Mouse (Mus musculus) liver, adult 2 months (tissue): ENCODE measurements around the gene Cad.

Experiments
- CTCF ChIP-seq: fragments of 200-500 bp; IDR thresholded peaks from 2 replicates; pipeline ENCODE4 v1.5.1; 2011; ENCODE audit warnings: low read depth, low read length, control low read depth
- POLR2A ChIP-seq: fragments of 200-500 bp; IDR thresholded peaks from 2 replicates; pipeline ENCODE4 v1.6.1; 2011; ENCODE audit warnings: low read length, control low read depth; ENCODE audit not compliant: insufficient read depth; ENCODE audit errors: extremely low read depth

DNA sequence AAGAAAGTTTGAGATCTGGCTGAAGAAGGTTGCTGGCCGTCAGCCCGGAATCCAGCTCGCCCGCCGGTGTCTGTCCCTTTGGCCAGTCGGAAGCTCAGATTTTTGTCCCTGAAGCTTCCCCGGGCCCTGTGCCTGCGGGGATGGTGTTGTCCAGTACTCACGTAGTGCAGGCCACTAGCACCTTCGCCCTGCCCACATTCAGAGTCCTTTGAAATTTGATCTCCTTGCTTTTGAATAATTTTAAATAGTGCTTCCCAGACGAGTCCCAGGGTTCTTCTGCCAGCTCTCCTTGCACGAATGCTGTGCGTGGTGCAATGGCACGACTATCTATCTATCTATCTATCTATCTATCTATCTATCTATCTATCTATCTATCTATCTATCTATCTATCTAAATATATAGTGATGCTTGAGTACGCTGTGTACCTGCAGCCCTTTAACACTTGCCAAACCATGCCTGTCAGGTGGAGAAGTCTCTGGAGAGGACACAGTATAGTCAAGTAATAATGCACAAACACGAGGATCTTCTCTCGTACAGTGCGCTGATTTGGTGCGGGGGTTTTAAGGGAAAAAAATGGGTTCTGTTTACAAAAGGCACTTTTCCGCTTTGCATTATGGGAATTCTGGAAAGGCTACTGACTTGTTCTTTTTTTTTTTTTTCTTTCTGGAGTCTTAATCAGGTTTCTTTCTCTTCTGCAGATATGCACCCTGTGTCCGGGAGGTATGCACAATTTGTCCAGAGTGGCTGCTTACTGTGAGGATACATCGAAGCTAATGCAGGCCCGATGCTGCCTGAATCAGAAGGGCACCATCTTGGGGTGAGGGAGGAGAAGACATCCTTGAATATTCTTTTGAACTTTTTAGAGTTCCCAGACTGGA lies 5.6 kb upstream of the Cad start, which contains the start of gene Slc5a6:
- TF ChIP-seq CTCF = peak; percentile 55; the same call in 1 of the 2 replicates
- TF ChIP-seq POLR2A = no peak
